In genomic region chr19:9886348-9886747, GRCm38 (mm10) we compare ENCODE assay signal across 37 mouse cellular contexts. TPM values are rescaled to one million over a fixed set of nuclear protein-coding genes. Genes with fewer than 3 reads are reported as not detected.
"Had no signal": no experiment of that assay in that cellular context is flagged by ENCODE, and none has a peak within 500 bp of the region (broad histone marks: within the 10 kb centered on the region; RNA-seq: fewer than 3 reads in every experiment).

No protein-coding gene starts in this region.

- ATAC-seq: hindbrain, embryonic 16.5 days; inflammation-experienced regulatory T-cells, adult 6 months had no signal

- H3K4me2 ChIP-seq: heart, embryonic 11.5 days; hindbrain, embryonic 12.5 days; hindbrain, embryonic 14.5 days; intestine, embryonic 15.5 days; limb, embryonic 12.5 days; liver, embryonic 12.5 days had no signal

- H3K4me3 ChIP-seq: gastrocnemius, adult 2 months; heart, adult 2 months; hindbrain, embryonic 10.5 days; hindbrain, embryonic 12.5 days; intestine, embryonic 15.5 days; layer of hippocampus, adult 2 months; left cerebral cortex, adult 2 months; limb, embryonic 12.5 days; liver, embryonic 12.5 days had no signal

- H3K4me1 ChIP-seq: hindbrain, embryonic 10.5 days; hindbrain, embryonic 12.5 days; intestine, embryonic 15.5 days; limb, embryonic 12.5 days had no signal

- H3K27ac ChIP-seq: gastrocnemius, adult 2 months; heart, adult 2 months; hindbrain, embryonic 10.5 days; hindbrain, embryonic 12.5 days; hindbrain, embryonic 14.5 days; intestine, embryonic 15.5 days; layer of hippocampus, adult 2 months; left cerebral cortex, adult 2 months; limb, embryonic 12.5 days; liver, embryonic 12.5 days had no signal

- H3K9ac ChIP-seq: hindbrain, embryonic 12.5 days; hindbrain, embryonic 14.5 days; intestine, embryonic 15.5 days; limb, embryonic 12.5 days; liver, embryonic 12.5 days had no signal

- H3K27me3 ChIP-seq: hindbrain, embryonic 12.5 days; intestine, embryonic 15.5 days; limb, embryonic 12.5 days; liver, embryonic 12.5 days had no signal

- H3K9me3 ChIP-seq: hindbrain, embryonic 10.5 days; hindbrain, embryonic 12.5 days; intestine, embryonic 15.5 days; limb, embryonic 12.5 days; liver, embryonic 12.5 days had no signal

- DNase-seq: gastrocnemius, adult 2 months; gastrocnemius, postnatal 10 days; gastrocnemius, postnatal 25 days; heart, adult 2 months; heart, postnatal 10 days; heart, postnatal 4 days; kidney, adult 18-20 months; kidney, adult 8-10 months; kidney, postnatal 10 days; kidney, postnatal 25 days; kidney, postnatal 4 days; liver had no signal

RNA-seq across cellular contexts. Expression of gene Scgb2a2, which starts 39.0 kb away (rescaled TPM):
- total RNA-seq: gastrocnemius, adult 2 months; gastrocnemius, postnatal 10 days; gastrocnemius, postnatal 25 days; gastrocnemius, postnatal 4 days; granulocyte monocyte progenitor cell, adult 5-6 weeks; heart, adult 2 months; heart, postnatal 10 days; heart, postnatal 25 days; heart, postnatal 4 days; layer of hippocampus, adult 2 months; layer of hippocampus, postnatal 10 days; layer of hippocampus, postnatal 25 days; left cerebral cortex, adult 2 months; left cerebral cortex, postnatal 14 days; left cerebral cortex, postnatal 36 days had no signal
- polyA plus RNA-seq: frontal cortex, adult 2 months; heart, adult 2 months; heart, embryonic 11.5 days; heart, embryonic 14.5 days; heart, embryonic 16.5 days; hindbrain, embryonic 10.5 days; hindbrain, embryonic 12.5 days; hindbrain, embryonic 14.5 days; hindbrain, embryonic 16.5 days; inflammation-experienced regulatory T-cells, adult 6 months; intestine, embryonic 15.5 days; intestine, postnatal 0 days; kidney, embryonic 14.5 days; kidney, embryonic 16.5 days; limb, embryonic 12.5 days; limb, embryonic 14.5 days; liver, embryonic 12.5 days had no signal
